Mouse (Mus musculus) midbrain, embryonic 12.5 days (tissue): Measurements from ENCODE around the gene Mpzl1. TPM values are rescaled to one million over a fixed set of nuclear protein-coding genes. Genes with fewer than 3 reads are reported as not detected.

Source experiments
- ATAC-seq: fragments of 200-750 bp; cut with Nextera tagmentation; 2 replicates; pipeline ENCODE4 v1.8.0; 2017; ENCODE audit warnings: low read depth, moderate TSS enrichment, moderate library complexity; ENCODE audit not compliant: low FRiP score
- H3K27ac ChIP-seq: fragments of 300-500 bp; sonication (generic); replicated peaks from 2 replicates; pipeline ENCODE4 v1.5.1; 2016; ENCODE audit warnings: mild to moderate bottlenecking
- H3K27me3 ChIP-seq: fragments of 300-500 bp; sonication (generic); 2 replicates; pipeline ENCODE4 v1.6.1; 2016; ENCODE audit warnings: mild to moderate bottlenecking
- H3K36me3 ChIP-seq: fragments of 300-500 bp; sonication (generic); 2 replicates; pipeline ENCODE4 v1.6.1; 2016
- H3K4me1 ChIP-seq: fragments of 300-500 bp; sonication (generic); 2 replicates; pipeline ENCODE4 v1.6.1; 2016
- H3K4me2 ChIP-seq: fragments of 300-500 bp; sonication (generic); replicated peaks from 2 replicates; pipeline ENCODE4 v1.6.1; 2016; ENCODE audit warnings: mild to moderate bottlenecking, moderate library complexity
- H3K4me3 ChIP-seq: fragments of 300-500 bp; sonication (generic); 2 replicates; pipeline ENCODE4 v1.5.1; 2016; ENCODE audit warnings: mild to moderate bottlenecking
- H3K9ac ChIP-seq: fragments of 300-500 bp; sonication (generic); replicated peaks from 2 replicates; pipeline ENCODE4 v1.6.1; 2016; ENCODE audit warnings: mild to moderate bottlenecking, moderate library complexity
- H3K9me3 ChIP-seq: fragments of 300-500 bp; sonication (generic); 2 replicates; pipeline ENCODE4 v1.6.1; 2016; ENCODE audit warnings: mild to moderate bottlenecking
- WGBS: fragments of 180-500 bp; shearing (Covaris S2); methylation state at CpG from one replicate; pipeline ENCODE4 v1.1.7; 2016; 5-methylcytosine and 5-hydroxymethylcytosine counted together
- polyA plus RNA-seq: library from polyadenylated mRNA; unstranded; fragments of >200 nt; fragmentation: Nextera tagmentation; extraction: Ambion mirVana; gene quantifications from 2 replicates; pipeline ENCODE4 v1.2.1, GENCODE M21; 2016

Mpzl1 gene
- polyA plus RNA-seq, 1 experiment from 2014 or later, result 133 TPM

- H3K9me3 ChIP-seq, result no peaks in the 10 kb centered on the region
- WGBS, result 78% methylated on average over 8 of the region's 8 CpGs
- H3K36me3 ChIP-seq, result peaks cover 16% of the 10 kb centered on the region
- no peak overlapping the region for H3K4me2 ChIP-seq
- no peak overlapping the region for H3K27ac ChIP-seq
- no peak overlapping the region for H3K4me3 ChIP-seq
- H3K4me1 ChIP-seq, result no peaks in the 10 kb centered on the region
- no peaks in the 10 kb centered on the region for H3K27me3 ChIP-seq
- no peak overlapping the region for H3K9ac ChIP-seq
- ATAC-seq, result no peak
Observed at GRCm38 (mm10) chr1:165587845-165588244, 46.5 kb downstream of the Mpzl1 start.

GRCm38 (mm10) chr1:165586366-165586765 is 48.0 kb downstream of the Mpzl1 start:
- WGBS, result 97% methylated on average over 1 of the region's 1 CpGs
- Histone ChIP-seq H3K27ac (no peak overlapping the region), H3K9ac (no peak overlapping the region), H3K36me3 (0 out of 2 replicates have a peak, but pooled peaks cover 2% of the 10 kb centered on the region), H3K4me1 (no peaks in the 10 kb centered on the region), H3K27me3 (no peaks in the 10 kb centered on the region), H3K4me3 (no peak overlapping the region), H3K9me3 (no peaks in the 10 kb centered on the region), H3K4me2 (no peak overlapping the region)
- no peak for ATAC-seq

GRCm38 (mm10) chr1:165585389-165586104 is 48.8 kb downstream of the Mpzl1 start:
- 69% methylated on average over 14 of the region's 14 CpGs for WGBS
- Histone ChIP-seq H3K4me3 (no peak overlapping the region), H3K27me3 (no peaks in the 10 kb centered on the region), H3K36me3 (no peaks in the 10 kb centered on the region), H3K4me1 (no peaks in the 10 kb centered on the region), H3K4me2 (no peak overlapping the region), H3K27ac (no peak overlapping the region), H3K9me3 (no peaks in the 10 kb centered on the region), H3K9ac (no peak overlapping the region)
- ATAC-seq, result no peak

GRCm38 (mm10) chr1:165583529-165584184 is 50.7 kb downstream of the Mpzl1 start:
- Histone ChIP-seq H3K4me2 (no peak overlapping the region), H3K27ac (no peak overlapping the region), H3K9me3 (no peaks in the 10 kb centered on the region), H3K27me3 (no peaks in the 10 kb centered on the region), H3K36me3 (no peaks in the 10 kb centered on the region), H3K9ac (no peak overlapping the region), H3K4me3 (no peak overlapping the region), H3K4me1 (no peaks in the 10 kb centered on the region)
- ATAC-seq, result peak; percentile 69
- 34% methylated on average over 12 of the region's 12 CpGs for WGBS

GRCm38 (mm10) chr1:165581255-165581654 is 53.1 kb downstream of the Mpzl1 start:
- no peak for ATAC-seq
- H3K36me3 ChIP-seq, result no peaks in the 10 kb centered on the region
- H3K27me3 ChIP-seq, result no peaks in the 10 kb centered on the region
- no peak overlapping the region for H3K4me3 ChIP-seq
- no peaks in the 10 kb centered on the region for H3K9me3 ChIP-seq
- WGBS, result 93% methylated on average over 3 of the region's 3 CpGs
- H3K4me2 ChIP-seq, result no peak overlapping the region
- H3K9ac ChIP-seq, result no peak overlapping the region
- no peaks in the 10 kb centered on the region for H3K4me1 ChIP-seq
- no peak overlapping the region for H3K27ac ChIP-seq

GRCm38 (mm10) chr1:165579332-165579731 is 55.0 kb downstream of the Mpzl1 start:
- H3K4me2 ChIP-seq, result no peak overlapping the region
- WGBS, result 52% methylated on average over 5 of the region's 5 CpGs
- H3K9me3 ChIP-seq, result no peaks in the 10 kb centered on the region
- no peaks in the 10 kb centered on the region for H3K36me3 ChIP-seq
- no peak overlapping the region for H3K4me3 ChIP-seq
- no peaks in the 10 kb centered on the region for H3K4me1 ChIP-seq
- no peaks in the 10 kb centered on the region for H3K27me3 ChIP-seq
- no peak for ATAC-seq
- no peak overlapping the region for H3K27ac ChIP-seq
- no peak overlapping the region for H3K9ac ChIP-seq

GRCm38 (mm10) chr1:165576459-165577112 is 57.8 kb downstream of the Mpzl1 start:
- ATAC-seq, result no peak
- no peak overlapping the region for H3K4me3 ChIP-seq
- WGBS, result 81% methylated on average over 9 of the region's 9 CpGs
- H3K9me3 ChIP-seq, result no peaks in the 10 kb centered on the region
- no peak overlapping the region for H3K27ac ChIP-seq
- H3K27me3 ChIP-seq, result no peaks in the 10 kb centered on the region
- H3K36me3 ChIP-seq, result no peaks in the 10 kb centered on the region
- no peaks in the 10 kb centered on the region for H3K4me1 ChIP-seq
- no peak overlapping the region for H3K4me2 ChIP-seq
- H3K9ac ChIP-seq, result no peak overlapping the region

GRCm38 (mm10) chr1:165576005-165576404 is 58.3 kb downstream of the Mpzl1 start:
- WGBS, result 74% methylated on average over 4 of the region's 4 CpGs
- H3K4me1 ChIP-seq, result no peaks in the 10 kb centered on the region
- no peaks in the 10 kb centered on the region for H3K27me3 ChIP-seq
- no peaks in the 10 kb centered on the region for H3K9me3 ChIP-seq
- no peak overlapping the region for H3K4me3 ChIP-seq
- H3K9ac ChIP-seq, result no peak overlapping the region
- H3K27ac ChIP-seq, result no peak overlapping the region
- H3K36me3 ChIP-seq, result no peaks in the 10 kb centered on the region
- H3K4me2 ChIP-seq, result no peak overlapping the region
- ATAC-seq, result no peak

GRCm38 (mm10) chr1:165567466-165567865 is 66.9 kb downstream of the Mpzl1 start:
- Histone ChIP-seq H3K27me3 (no peaks in the 10 kb centered on the region), H3K4me1 (no peaks in the 10 kb centered on the region), H3K9me3 (no peaks in the 10 kb centered on the region), H3K4me3 (no peak overlapping the region), H3K4me2 (no peak overlapping the region), H3K27ac (no peak overlapping the region), H3K36me3 (no peaks in the 10 kb centered on the region), H3K9ac (no peak overlapping the region)
- 85% methylated on average over 7 of the region's 7 CpGs for WGBS
- no peak for ATAC-seq

- H3K27me3 ChIP-seq, result no peaks in the 10 kb centered on the region
- 89% methylated on average over 4 of the region's 4 CpGs for WGBS
- no peak overlapping the region for H3K9ac ChIP-seq
- H3K36me3 ChIP-seq, result no peaks in the 10 kb centered on the region
- H3K4me2 ChIP-seq, result no peak overlapping the region
- H3K27ac ChIP-seq, result no peak overlapping the region
- no peak overlapping the region for H3K4me3 ChIP-seq
- H3K9me3 ChIP-seq, result no peaks in the 10 kb centered on the region
- ATAC-seq, result no peak
- H3K4me1 ChIP-seq, result no peaks in the 10 kb centered on the region
Observed at GRCm38 (mm10) chr1:165565283-165565682, 69.1 kb downstream of the Mpzl1 start.

GRCm38 (mm10) chr1:165559073-165559472 is 75.3 kb downstream of the Mpzl1 start:
- no peak overlapping the region for H3K4me3 ChIP-seq

GRCm38 (mm10) chr1:165556711-165557110 is 77.6 kb downstream of the Mpzl1 start:
- no peak for ATAC-seq
- H3K4me3 ChIP-seq, result no peak overlapping the region
- H3K27me3 ChIP-seq, result no peaks in the 10 kb centered on the region
- no peak overlapping the region for H3K27ac ChIP-seq
- 70% methylated on average over 2 of the region's 2 CpGs for WGBS
- 0 out of 2 replicates have a peak, but pooled peaks cover 4% of the 10 kb centered on the region for H3K36me3 ChIP-seq
- H3K9me3 ChIP-seq, result 0 out of 2 replicates have a peak, but pooled peaks cover 5% of the 10 kb centered on the region
- H3K9ac ChIP-seq, result no peak overlapping the region
- H3K4me2 ChIP-seq, result no peak overlapping the region
- no peaks in the 10 kb centered on the region for H3K4me1 ChIP-seq

More at GRCm38 (mm10) chr1:165559073-165559472, 75.3 kb downstream of the Mpzl1 start:
- Histone ChIP-seq H3K36me3 (no peaks in the 10 kb centered on the region), H3K9me3 (no peaks in the 10 kb centered on the region), H3K27ac (no peak overlapping the region), H3K4me1 (no peaks in the 10 kb centered on the region), H3K27me3 (no peaks in the 10 kb centered on the region), H3K9ac (no peak overlapping the region), H3K4me2 (no peak overlapping the region)
- 86% methylated on average over 9 of the region's 9 CpGs for WGBS
- ATAC-seq, result no peak
